Mouse (Mus musculus) limb, embryonic 14.5 days (tissue): ENCODE measurements around the gene Lsm11. TPM values are rescaled to one million over a fixed set of nuclear protein-coding genes. Genes with fewer than 3 reads are reported as not detected.

Experiments used
- ATAC-seq: fragments of 200-750 bp; cut with Nextera tagmentation; 2 replicates; pipeline ENCODE4 v1.8.0; 2017; ENCODE audit warnings: low read depth, moderate number of reproducible peaks, moderate TSS enrichment; ENCODE audit not compliant: low FRiP score
- DNase-seq: peaks from one replicate; pipeline ENCODE4 v3.0.0-alpha.2; 2015; ENCODE audit warnings: low spot score
- H3K27ac ChIP-seq: fragments of 300-500 bp; sonication (generic); replicated peaks from 2 replicates; pipeline ENCODE4 v1.5.1; 2014; ENCODE audit warnings: low read depth, mild to moderate bottlenecking, low read length, moderate library complexity, mixed read lengths
- H3K27me3 ChIP-seq: fragments of 300-500 bp; sonication (generic); 2 replicates; pipeline ENCODE4 v1.6.1; 2014; ENCODE audit warnings: low read length, mixed read lengths; ENCODE audit not compliant: control insufficient read depth, insufficient read depth
- H3K36me3 ChIP-seq: fragments of 300-500 bp; sonication (generic); 2 replicates; pipeline ENCODE4 v1.6.1; 2014; ENCODE audit warnings: mild to moderate bottlenecking, low read length, moderate library complexity, mixed read lengths; ENCODE audit not compliant: control insufficient read depth, insufficient read depth
- H3K4me1 ChIP-seq: fragments of 300-500 bp; sonication (generic); 2 replicates; pipeline ENCODE4 v1.6.1; 2014; ENCODE audit warnings: antibody characterized with exemption, low read length, mixed read lengths; ENCODE audit not compliant: control insufficient read depth, insufficient read depth
- H3K4me2 ChIP-seq: fragments of 300-500 bp; sonication (generic); replicated peaks from 2 replicates; pipeline ENCODE4 v1.6.1; 2014; ENCODE audit warnings: low read depth, mild to moderate bottlenecking, low read length, moderate library complexity; ENCODE audit not compliant: severe bottlenecking
- H3K4me3 ChIP-seq: fragments of 300-500 bp; sonication (generic); replicated peaks from 2 replicates; pipeline ENCODE4 v1.5.1; 2014; ENCODE audit warnings: low read length
- H3K9ac ChIP-seq: fragments of 300-500 bp; sonication (generic); 2 replicates; pipeline ENCODE4 v1.6.1; 2014; ENCODE audit warnings: mild to moderate bottlenecking, low read depth, low read length, moderate library complexity; ENCODE audit not compliant: severe bottlenecking
- H3K9me3 ChIP-seq: fragments of 300-500 bp; sonication (generic); 2 replicates; pipeline ENCODE4 v1.6.1; 2016; ENCODE audit warnings: low read length; ENCODE audit not compliant: control insufficient read depth
- POLR2A ChIP-seq: fragments of 200-500 bp; IDR thresholded peaks from 2 replicates; pipeline ENCODE4 v1.8.0; 2012; ENCODE audit warnings: inconsistent platforms, mild to moderate bottlenecking, moderate library complexity, borderline replicate concordance; ENCODE audit not compliant: insufficient read depth, insufficient read length; ENCODE audit errors: extremely low read depth
- WGBS: fragments of 180-500 bp; shearing (Covaris S2); extraction: QIAGEN DNeasy Blood & Tissue Kit; methylation state at CpG from one replicate; pipeline ENCODE4 v1.1.7; 2014; 5-methylcytosine and 5-hydroxymethylcytosine counted together
- polyA plus RNA-seq, 2 experiments: library from polyadenylated mRNA; depleted of rRNA in 1 of 2; stranded (reverse) in 1 of 2; unstranded in 1 of 2; fragments of >200 nt; fragmentation: Nextera tagmentation in 1 of 2; extraction: Ambion mirVana in 1 of 2; gene quantifications; 2 replicates each; pipeline versions ENCODE4 v1.2.1 to v1.2.3; 2012 to 2014

Gene Lsm11
- polyA plus RNA-seq, 2 experiments = 7.2 to 8.2 TPM

DNA sequence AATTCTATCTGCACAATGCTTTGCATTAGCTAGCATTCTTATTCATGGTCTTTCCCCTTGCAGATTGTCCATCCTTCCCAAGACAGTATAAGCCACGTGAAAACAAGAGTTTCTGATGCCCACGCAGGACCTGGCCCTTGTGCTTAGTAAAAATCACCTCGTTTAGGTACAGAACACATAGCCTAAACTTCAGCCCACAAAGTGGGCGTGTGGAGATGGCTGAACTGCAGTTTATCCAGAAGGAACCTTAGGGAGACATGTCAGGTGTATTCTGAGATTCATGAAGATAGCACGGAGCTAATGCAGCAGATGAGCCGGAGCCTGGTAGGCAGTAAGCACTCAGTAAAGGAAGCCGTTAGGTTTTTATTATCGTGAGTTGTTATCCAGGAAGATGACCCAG, 23.7 kb downstream of the Lsm11 start:
- H3K4me3 ChIP-seq = no peak overlapping the region
- no peaks in the 10 kb centered on the region for H3K27me3 ChIP-seq
- no peak for TF ChIP-seq POLR2A
- H3K9me3 ChIP-seq = no peaks in the 10 kb centered on the region
- DNase-seq = no peak
- no peak for ATAC-seq
- H3K4me2 ChIP-seq = peak overlapping the region; percentile 15; the same call in 1 of the 2 replicates
- no peaks in the 10 kb centered on the region for H3K36me3 ChIP-seq
- 53% methylated on average over 8 of the region's 8 CpGs for WGBS
- H3K4me1 ChIP-seq = 0 out of 2 replicates have a peak, but pooled peaks cover 7% of the 10 kb centered on the region
- no peak overlapping the region for H3K9ac ChIP-seq
- no peak overlapping the region for H3K27ac ChIP-seq

DNA sequence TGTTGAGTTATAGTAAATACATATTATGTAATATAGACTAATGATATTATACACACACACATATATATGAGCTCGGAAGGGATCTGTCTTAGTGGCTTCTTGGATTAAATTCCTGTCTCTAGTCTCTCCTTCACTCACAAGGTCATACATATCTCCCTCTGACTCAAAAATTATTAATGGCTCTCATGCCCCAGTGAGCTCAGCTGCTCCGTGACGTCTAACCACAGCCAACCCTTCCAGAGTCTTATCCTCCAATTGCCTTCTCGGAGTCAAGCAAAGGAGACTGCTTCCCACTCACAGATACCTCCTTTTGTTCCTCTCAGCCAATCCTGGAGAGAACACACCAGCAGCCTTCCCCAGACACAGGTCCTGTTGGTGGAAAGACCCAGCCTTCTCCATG, 25.9 kb downstream of the Lsm11 start:
- ATAC-seq = no peak

DNA sequence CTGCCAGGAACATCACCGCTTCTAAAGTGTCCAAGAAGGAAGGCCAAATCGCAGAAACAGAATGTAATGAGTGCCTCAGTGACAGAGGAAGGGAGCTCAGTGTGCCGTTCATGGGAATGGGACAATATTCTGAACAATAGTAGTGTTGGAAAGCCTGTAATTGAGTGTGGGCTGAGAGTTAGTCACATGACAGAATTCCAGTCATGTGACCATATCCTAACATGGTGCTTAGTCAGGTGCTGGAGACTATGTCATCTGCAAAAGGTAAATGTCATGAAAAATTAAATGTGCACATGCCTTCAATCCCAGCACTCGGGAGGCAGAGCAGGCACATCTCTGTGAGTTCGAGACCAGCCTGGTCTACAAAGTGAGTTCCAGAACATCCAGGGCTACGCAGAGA, 26.7 kb downstream of the Lsm11 start:
- H3K4me1 ChIP-seq = 0 out of 2 replicates have a peak, but pooled peaks cover 7% of the 10 kb centered on the region
- WGBS = 93% methylated on average over 6 of the region's 6 CpGs
- DNase-seq = no peak
- no peaks in the 10 kb centered on the region for H3K36me3 ChIP-seq
- no peaks in the 10 kb centered on the region for H3K9me3 ChIP-seq
- ATAC-seq = no peak
- H3K27me3 ChIP-seq = no peaks in the 10 kb centered on the region
- H3K9ac ChIP-seq = no peak overlapping the region
- no peak overlapping the region for H3K4me3 ChIP-seq
- no peak overlapping the region for H3K27ac ChIP-seq
- no peak for TF ChIP-seq POLR2A
- H3K4me2 ChIP-seq = no peak overlapping the region

More for the DNA sequence above, 25.9 kb downstream of the Lsm11 start:
- no peak for DNase-seq
- H3K36me3 ChIP-seq = no peaks in the 10 kb centered on the region
- H3K9ac ChIP-seq = no peak overlapping the region
- H3K9me3 ChIP-seq = no peaks in the 10 kb centered on the region
- H3K4me1 ChIP-seq = 0 out of 2 replicates have a peak, but pooled peaks cover 7% of the 10 kb centered on the region
- TF ChIP-seq POLR2A = no peak
- H3K4me2 ChIP-seq = no peak overlapping the region
- WGBS = 85% methylated on average over 4 of the region's 4 CpGs
- no peak overlapping the region for H3K27ac ChIP-seq
- no peak overlapping the region for H3K4me3 ChIP-seq
- no peaks in the 10 kb centered on the region for H3K27me3 ChIP-seq

DNA sequence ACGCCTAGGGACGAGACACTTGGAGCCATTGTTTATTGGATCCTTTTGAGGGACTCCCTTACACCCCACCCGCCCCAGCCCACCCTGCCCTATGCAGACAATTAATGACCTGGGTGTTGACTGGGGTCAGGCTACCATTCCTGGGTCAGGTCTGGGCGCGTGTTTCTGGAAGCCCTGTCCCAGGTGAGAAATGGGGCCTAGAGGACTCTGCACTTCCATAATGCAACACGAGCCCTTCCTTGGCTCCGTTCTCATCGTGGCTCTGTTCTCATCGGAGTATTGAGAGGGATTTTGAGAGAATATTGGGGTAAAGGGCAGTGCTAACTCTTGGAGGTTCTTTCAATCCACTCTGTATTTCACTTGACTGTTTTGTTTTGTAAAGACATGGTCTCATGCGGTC, 28.5 kb downstream of the Lsm11 start:
- 0 out of 2 replicates have a peak, but pooled peaks cover 2% of the 10 kb centered on the region for H3K4me1 ChIP-seq
- no peaks in the 10 kb centered on the region for H3K27me3 ChIP-seq
- ATAC-seq = no peak
- H3K9ac ChIP-seq = no peak overlapping the region
- DNase-seq = no peak
- WGBS = 86% methylated on average over 10 of the region's 10 CpGs
- H3K9me3 ChIP-seq = no peaks in the 10 kb centered on the region
- H3K27ac ChIP-seq = no peak overlapping the region
- H3K4me3 ChIP-seq = no peak overlapping the region
- peaks cover 9% of the 10 kb centered on the region; the same call in 1 of the 2 replicates for H3K36me3 ChIP-seq
- H3K4me2 ChIP-seq = no peak overlapping the region
- no peak for TF ChIP-seq POLR2A

DNA sequence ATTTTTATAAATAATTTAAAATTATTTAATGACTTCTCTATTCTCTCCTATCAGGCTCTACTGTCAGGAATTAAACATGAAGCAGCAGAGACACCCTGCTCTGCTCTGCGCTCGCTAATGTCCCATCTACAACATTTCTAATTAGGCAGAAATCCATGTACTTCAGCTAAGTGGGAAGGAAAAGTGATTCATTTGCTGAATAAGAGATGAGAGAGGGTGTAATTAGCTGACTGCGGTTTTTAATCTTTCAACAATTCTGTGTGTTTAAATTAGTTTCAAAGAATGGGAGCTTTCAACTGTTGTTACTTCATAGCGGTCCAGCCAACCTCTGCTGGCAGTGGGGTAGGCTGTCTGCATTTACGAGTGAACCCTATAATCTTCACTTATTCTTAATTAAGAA, 34.0 kb downstream of the Lsm11 start:
- Histone ChIP-seq H3K4me2 (no peak overlapping the region), H3K4me3 (no peak overlapping the region), H3K27ac (no peak overlapping the region), H3K4me1 (no peaks in the 10 kb centered on the region), H3K9me3 (no peaks in the 10 kb centered on the region), H3K27me3 (no peaks in the 10 kb centered on the region), H3K36me3 (peaks cover 56% of the 10 kb centered on the region), H3K9ac (no peak overlapping the region)
- TF ChIP-seq POLR2A = no peak
- 93% methylated on average over 5 of the region's 5 CpGs for WGBS
- no peak for ATAC-seq
- no peak for DNase-seq

DNA sequence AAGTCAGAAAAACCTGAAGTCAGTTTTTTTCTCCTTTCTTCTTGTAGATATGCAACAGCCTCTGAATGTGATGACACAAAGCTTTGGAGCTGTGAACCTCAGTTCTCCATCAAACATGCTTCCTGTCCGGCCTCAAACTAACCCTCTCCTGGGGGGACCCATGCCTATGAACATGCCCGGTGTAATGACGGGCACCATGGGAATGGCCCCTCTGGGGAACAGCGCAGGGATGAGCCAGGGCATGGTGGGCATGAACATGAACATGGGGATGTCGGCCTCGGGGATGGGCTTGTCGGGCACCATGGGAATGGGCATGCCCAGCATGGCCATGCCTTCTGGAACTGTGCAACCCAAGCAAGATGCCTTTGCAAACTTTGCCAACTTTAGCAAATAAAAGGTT, 35.8 kb downstream of the Lsm11 start:
- TF ChIP-seq POLR2A = no peak
- peaks cover 63% of the 10 kb centered on the region for H3K36me3 ChIP-seq
- no peaks in the 10 kb centered on the region for H3K4me1 ChIP-seq
- no peak for ATAC-seq
- no peaks in the 10 kb centered on the region for H3K27me3 ChIP-seq
- H3K27ac ChIP-seq = no peak overlapping the region
- DNase-seq = no peak
- no peak overlapping the region for H3K4me2 ChIP-seq
- no peak overlapping the region for H3K9ac ChIP-seq
- 93% methylated on average over 7 of the region's 7 CpGs for WGBS
- H3K4me3 ChIP-seq = no peak overlapping the region
- no peaks in the 10 kb centered on the region for H3K9me3 ChIP-seq
